Mouse (Mus musculus) frontal cortex, postnatal 36 days (tissue): Measurements from ENCODE around the gene Musk.
A peak's percentile ranks its signal among the peaks of the same experiment; 100 is the strongest.
"Not testable (repeated sequence)": the region's sequence is repeated elsewhere in the genome, so short reads cannot be mapped to it uniquely, and the experiment has no call there.

Experiments
- DNase-seq, 2 experiments: peaks; one replicate each; pipeline ENCODE4 v3.0.0; 2022; ENCODE audit warnings: low spot score in 2 of 2

Musk gene

GRCm38 (mm10) chr4:58285687-58286086 is at the start of gene Musk:
Gene Musk, plus strand, starts transcription at chr4:58285960.
- DNase-seq = no peak

GRCm38 (mm10) chr4:58240416-58240815 is 45.3 kb upstream of the Musk start:
- DNase-seq = no peak

- no peak for DNase-seq
Measured at GRCm38 (mm10) chr4:58245544-58245943, 40.2 kb upstream of the Musk start.

GRCm38 (mm10) chr4:58252381-58252780 is 33.4 kb upstream of the Musk start:
- DNase-seq = no peak

- peak; percentile 19 to 64 for DNase-seq
Measured at GRCm38 (mm10) chr4:58253410-58253809, 32.4 kb upstream of the Musk start.

GRCm38 (mm10) chr4:58260767-58261166 is 25.0 kb upstream of the Musk start:
- not testable (repeated sequence) for DNase-seq

- DNase-seq = peak; percentile 25 to 39
Measured at GRCm38 (mm10) chr4:58266294-58266693, 19.5 kb upstream of the Musk start.

- DNase-seq = no peak
Measured at GRCm38 (mm10) chr4:58268897-58269542, 16.7 kb upstream of the Musk start.

GRCm38 (mm10) chr4:58269961-58270360 is 15.8 kb upstream of the Musk start:
- no peak for DNase-seq

- DNase-seq = no peak
Measured at GRCm38 (mm10) chr4:58270956-58271355, 14.8 kb upstream of the Musk start.

GRCm38 (mm10) chr4:58271504-58272162 is 14.1 kb upstream of the Musk start:
- DNase-seq = peak in 1 of 2 experiments; percentile 13

GRCm38 (mm10) chr4:58275261-58275895 is 10.4 kb upstream of the Musk start:
- DNase-seq = no peak

GRCm38 (mm10) chr4:58278368-58278767 is 7.4 kb upstream of the Musk start:
- no peak for DNase-seq

- no peak for DNase-seq
Measured at GRCm38 (mm10) chr4:58280121-58280520, 5.6 kb upstream of the Musk start.

- no peak for DNase-seq
Measured at GRCm38 (mm10) chr4:58286368-58287090, 769 bp downstream of the Musk start.

- no peak for DNase-seq
Measured at GRCm38 (mm10) chr4:58288753-58289152, 3.0 kb downstream of the Musk start.

GRCm38 (mm10) chr4:58291828-58292227 is 6.1 kb downstream of the Musk start:
- no peak for DNase-seq

GRCm38 (mm10) chr4:58293099-58293498 is 7.3 kb downstream of the Musk start:
- no peak for DNase-seq

- DNase-seq = no peak
Measured at GRCm38 (mm10) chr4:58303862-58304261, 18.1 kb downstream of the Musk start.

- no peak for DNase-seq
Measured at GRCm38 (mm10) chr4:58304564-58304963, 18.8 kb downstream of the Musk start.

GRCm38 (mm10) chr4:58307421-58307820 is 21.7 kb downstream of the Musk start:
- no peak for DNase-seq

- DNase-seq = no peak
Measured at GRCm38 (mm10) chr4:58313344-58313743, 27.6 kb downstream of the Musk start.
